Mouse (Mus musculus): ENCODE results near the gene Rpa2. TPM values are rescaled to one million over a fixed set of nuclear protein-coding genes. Genes with fewer than 3 reads are reported as not detected.
A peak's percentile ranks its signal among the peaks of the same experiment; 100 is the strongest.
"Not testable (repeated sequence)": the region's sequence is repeated elsewhere in the genome, so short reads cannot be mapped to it uniquely, and the experiment has no call there.

The Rpa2 gene
- polyA plus RNA-seq, 1 experiment from 2014 or later, result 94.8 TPM

- peak within 1 kb of the TSS; percentile 46 for H3K4me3 ChIP-seq (ENCODE audit: low read depth, low read length)
- no peaks in the 10 kb centered on the region for H3K9me3 ChIP-seq (replicated peaks; ENCODE audit: control insufficient read depth, low read length)
- peak within 1 kb of the TSS; percentile 86 for H3K4me2 ChIP-seq
- H3K36me3 ChIP-seq (ENCODE audit: control insufficient read depth, insufficient read depth, low read length), result no peaks in the 10 kb centered on the region
- peaks cover 4% of the 10 kb centered on the region; the same call in 1 of the 2 replicates for H3K27me3 ChIP-seq (ENCODE audit: control insufficient read depth, insufficient read depth, low read length)
- 2% methylated on average over 22 of the region's 22 CpGs for WGBS (ENCODE audit: insufficient replicate concordance)
- H3K9ac ChIP-seq (ENCODE audit: low read depth, low read length), result peak within 1 kb of the TSS; percentile 71; the same call in 1 of the 2 replicates
- H3K27ac ChIP-seq (ENCODE audit: low read depth, low read length), result no peak within 1 kb of the TSS
- H3K4me1 ChIP-seq (ENCODE audit: control insufficient read depth, insufficient read depth, low read length), result no peaks in the 10 kb centered on the region
- peak; percentile 57; the same call in 1 of the 2 replicates for ATAC-seq (replicated peaks; ENCODE audit: insufficient number of reproducible peaks, low FRiP score, low TSS enrichment)
Measured at GRCm38 (mm10) chr4:132756974-132757373, 11.2 kb upstream of the Rpa2 start, which contains the start of gene Smpdl3b. Gene Smpdl3b (minus strand): TSS chr4:132757252.

- no peak overlapping the region for H3K4me3 ChIP-seq (ENCODE audit: low read depth, low read length)
- no peak for ATAC-seq (replicated peaks; ENCODE audit: insufficient number of reproducible peaks, low FRiP score, low TSS enrichment)
- H3K9ac ChIP-seq (ENCODE audit: low read depth, low read length), result no peak overlapping the region
- no peaks in the 10 kb centered on the region for H3K36me3 ChIP-seq (ENCODE audit: control insufficient read depth, insufficient read depth, low read length)
- no peak overlapping the region for H3K27ac ChIP-seq (ENCODE audit: low read depth, low read length)
- H3K4me2 ChIP-seq, result no peak overlapping the region
- no peaks in the 10 kb centered on the region for H3K9me3 ChIP-seq (replicated peaks; ENCODE audit: control insufficient read depth, low read length)
- peaks cover 4% of the 10 kb centered on the region; the same call in 1 of the 2 replicates for H3K27me3 ChIP-seq (ENCODE audit: control insufficient read depth, insufficient read depth, low read length)
- WGBS (ENCODE audit: insufficient replicate concordance), result 69% methylated on average over 7 of the region's 7 CpGs
- H3K4me1 ChIP-seq (ENCODE audit: control insufficient read depth, insufficient read depth, low read length), result no peaks in the 10 kb centered on the region
Measured at GRCm38 (mm10) chr4:132757633-132758351, 10.3 kb upstream of the Rpa2 start.

- Histone ChIP-seq H3K27ac (ENCODE audit: low read depth, low read length) (no peak overlapping the region), H3K9me3 (replicated peaks; ENCODE audit: control insufficient read depth, low read length) (no peaks in the 10 kb centered on the region), H3K4me1 (ENCODE audit: control insufficient read depth, insufficient read depth, low read length) (no peaks in the 10 kb centered on the region), H3K9ac (ENCODE audit: low read depth, low read length) (no peak overlapping the region), H3K36me3 (ENCODE audit: control insufficient read depth, insufficient read depth, low read length) (no peaks in the 10 kb centered on the region), H3K4me3 (ENCODE audit: low read depth, low read length) (no peak overlapping the region), H3K4me2 (no peak overlapping the region), H3K27me3 (ENCODE audit: control insufficient read depth, insufficient read depth, low read length) (peaks cover 4% of the 10 kb centered on the region; the same call in 1 of the 2 replicates)
- ATAC-seq (replicated peaks; ENCODE audit: insufficient number of reproducible peaks, low FRiP score, low TSS enrichment), result no peak
- WGBS (ENCODE audit: insufficient replicate concordance), result 52% methylated on average over 3 of the region's 3 CpGs
Measured at GRCm38 (mm10) chr4:132760296-132760695, 7.8 kb upstream of the Rpa2 start.

GRCm38 (mm10) chr4:132762602-132763001 lies 5.5 kb upstream of the Rpa2 start:
- Histone ChIP-seq H3K27ac (ENCODE audit: low read depth, low read length) (no peak overlapping the region), H3K4me3 (ENCODE audit: low read depth, low read length) (no peak overlapping the region), H3K9me3 (replicated peaks; ENCODE audit: control insufficient read depth, low read length) (no peaks in the 10 kb centered on the region), H3K4me1 (ENCODE audit: control insufficient read depth, insufficient read depth, low read length) (no peaks in the 10 kb centered on the region), H3K4me2 (no peak overlapping the region), H3K27me3 (ENCODE audit: control insufficient read depth, insufficient read depth, low read length) (peaks cover 4% of the 10 kb centered on the region; the same call in 1 of the 2 replicates), H3K9ac (ENCODE audit: low read depth, low read length) (no peak overlapping the region), H3K36me3 (ENCODE audit: control insufficient read depth, insufficient read depth, low read length) (no peaks in the 10 kb centered on the region)
- ATAC-seq (replicated peaks; ENCODE audit: insufficient number of reproducible peaks, low FRiP score, low TSS enrichment), result no peak
- WGBS (ENCODE audit: insufficient replicate concordance), result 69% methylated on average over 6 of the region's 6 CpGs

GRCm38 (mm10) chr4:132763125-132763524 lies 5.0 kb upstream of the Rpa2 start:
- WGBS (ENCODE audit: insufficient replicate concordance), result 69% methylated on average over 3 of the region's 3 CpGs

GRCm38 (mm10) chr4:132771776-132772175 lies 3.6 kb downstream of the Rpa2 start:
- no peak overlapping the region for H3K4me2 ChIP-seq
- H3K9me3 ChIP-seq (replicated peaks; ENCODE audit: control insufficient read depth, low read length), result no peaks in the 10 kb centered on the region
- 0 out of 2 replicates have a peak, but pooled peaks cover 4% of the 10 kb centered on the region for H3K4me1 ChIP-seq (ENCODE audit: control insufficient read depth, insufficient read depth, low read length)
- no peak overlapping the region for H3K4me3 ChIP-seq (ENCODE audit: low read depth, low read length)
- ATAC-seq (replicated peaks; ENCODE audit: insufficient number of reproducible peaks, low FRiP score, low TSS enrichment), result no peak
- no peak overlapping the region for H3K27ac ChIP-seq (ENCODE audit: low read depth, low read length)
- no peak overlapping the region for H3K9ac ChIP-seq (ENCODE audit: low read depth, low read length)
- 89% methylated on average over 9 of the region's 9 CpGs for WGBS (ENCODE audit: insufficient replicate concordance)
- H3K27me3 ChIP-seq (ENCODE audit: control insufficient read depth, insufficient read depth, low read length), result no peaks in the 10 kb centered on the region
- H3K36me3 ChIP-seq (ENCODE audit: control insufficient read depth, insufficient read depth, low read length), result peaks cover 49% of the 10 kb centered on the region

More at GRCm38 (mm10) chr4:132763125-132763524, 5.0 kb upstream of the Rpa2 start:
- H3K4me3 ChIP-seq (ENCODE audit: low read depth, low read length); H3K27me3 ChIP-seq (ENCODE audit: control insufficient read depth, insufficient read depth, low read length); H3K4me1 ChIP-seq (ENCODE audit: control insufficient read depth, insufficient read depth, low read length); H3K4me2 ChIP-seq; H3K9me3 ChIP-seq (replicated peaks; ENCODE audit: control insufficient read depth, low read length); H3K36me3 ChIP-seq (ENCODE audit: control insufficient read depth, insufficient read depth, low read length); H3K27ac ChIP-seq (ENCODE audit: low read depth, low read length); ATAC-seq (replicated peaks; ENCODE audit: insufficient number of reproducible peaks, low FRiP score, low TSS enrichment); H3K9ac ChIP-seq (ENCODE audit: low read depth, low read length): not testable (repeated sequence)

- Histone ChIP-seq H3K27ac (ENCODE audit: low read depth, low read length) (no peak overlapping the region), H3K36me3 (ENCODE audit: control insufficient read depth, insufficient read depth, low read length) (peaks cover 73% of the 10 kb centered on the region), H3K4me1 (ENCODE audit: control insufficient read depth, insufficient read depth, low read length) (no peaks in the 10 kb centered on the region), H3K27me3 (ENCODE audit: control insufficient read depth, insufficient read depth, low read length) (no peaks in the 10 kb centered on the region), H3K9ac (ENCODE audit: low read depth, low read length) (no peak overlapping the region), H3K9me3 (replicated peaks; ENCODE audit: control insufficient read depth, low read length) (no peaks in the 10 kb centered on the region), H3K4me2 (no peak overlapping the region), H3K4me3 (ENCODE audit: low read depth, low read length) (no peak overlapping the region)
- ATAC-seq (replicated peaks; ENCODE audit: insufficient number of reproducible peaks, low FRiP score, low TSS enrichment), result no peak
- WGBS (ENCODE audit: insufficient replicate concordance), result 75% methylated on average over 3 of the region's 3 CpGs
Measured at GRCm38 (mm10) chr4:132774905-132775304, 6.8 kb downstream of the Rpa2 start.

GRCm38 (mm10) chr4:132776764-132777163 lies 8.6 kb downstream of the Rpa2 start:
- Histone ChIP-seq H3K4me1 (ENCODE audit: control insufficient read depth, insufficient read depth, low read length) (no peaks in the 10 kb centered on the region), H3K4me3 (ENCODE audit: low read depth, low read length) (no peak overlapping the region), H3K27ac (ENCODE audit: low read depth, low read length) (no peak overlapping the region), H3K27me3 (ENCODE audit: control insufficient read depth, insufficient read depth, low read length) (no peaks in the 10 kb centered on the region), H3K9me3 (replicated peaks; ENCODE audit: control insufficient read depth, low read length) (no peaks in the 10 kb centered on the region), H3K9ac (ENCODE audit: low read depth, low read length) (no peak overlapping the region), H3K4me2 (no peak overlapping the region), H3K36me3 (ENCODE audit: control insufficient read depth, insufficient read depth, low read length) (peaks cover 65% of the 10 kb centered on the region)
- no peak for ATAC-seq (replicated peaks; ENCODE audit: insufficient number of reproducible peaks, low FRiP score, low TSS enrichment)
- 89% methylated on average over 5 of the region's 5 CpGs for WGBS (ENCODE audit: insufficient replicate concordance)

All from heart, embryonic 11.5 days (tissue).